Mouse (Mus musculus): ENCODE measurements at regions not wholly inside any gene's neighbourhood (a gene's known extent, or its start where the extent isn't known, plus 50 kb on each side); places are given as distances from the start of the nearest gene placed in this dataset.

DNA sequence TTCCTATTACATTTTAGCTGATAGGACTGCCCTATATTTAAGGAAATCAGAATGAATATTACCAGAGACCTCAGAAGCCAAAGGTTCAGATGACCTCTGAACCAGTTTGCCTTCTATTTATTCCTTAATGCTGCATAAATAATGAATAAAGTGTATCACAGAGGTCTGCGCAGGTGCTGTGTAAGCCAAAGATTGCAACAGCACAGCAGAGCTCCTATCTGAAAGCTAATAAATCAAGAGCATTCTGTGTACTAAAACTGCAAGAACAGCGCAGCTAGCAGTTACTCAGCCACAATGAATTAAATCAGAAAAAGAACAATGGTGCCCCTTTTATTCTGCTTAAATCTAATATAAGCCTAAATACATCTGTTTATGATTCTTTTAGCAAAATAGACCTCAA is 1208.5 kb downstream of the Rapgef2 start:
- H3K9me3 ChIP-seq (ENCODE audit: control insufficient read depth, low read length): no peaks in the 10 kb centered on the region
- ATAC-seq (ENCODE audit: insufficient number of reproducible peaks, low FRiP score, low TSS enrichment, low read depth): no peak
- DNase-seq (ENCODE audit: low spot score): no peak
- H3K36me3 ChIP-seq (ENCODE audit: control insufficient read depth, insufficient read depth, low read length): no peaks in the 10 kb centered on the region
- no peak overlapping the region for H3K4me3 ChIP-seq (ENCODE audit: low read depth, low read length)
- no peak overlapping the region for H3K9ac ChIP-seq (ENCODE audit: low read length)
- 75% methylated on average over 2 of the region's 2 CpGs for WGBS
- no peaks in the 10 kb centered on the region for H3K27me3 ChIP-seq (ENCODE audit: control insufficient read depth, insufficient read depth, low read length)
- no peak overlapping the region for H3K4me2 ChIP-seq (ENCODE audit: low read depth, severe bottlenecking)
- H3K4me1 ChIP-seq (ENCODE audit: control insufficient read depth, insufficient read depth, low read length): no peaks in the 10 kb centered on the region
- no peak overlapping the region for H3K27ac ChIP-seq (replicated peaks; ENCODE audit: low read depth, low read length)

DNA sequence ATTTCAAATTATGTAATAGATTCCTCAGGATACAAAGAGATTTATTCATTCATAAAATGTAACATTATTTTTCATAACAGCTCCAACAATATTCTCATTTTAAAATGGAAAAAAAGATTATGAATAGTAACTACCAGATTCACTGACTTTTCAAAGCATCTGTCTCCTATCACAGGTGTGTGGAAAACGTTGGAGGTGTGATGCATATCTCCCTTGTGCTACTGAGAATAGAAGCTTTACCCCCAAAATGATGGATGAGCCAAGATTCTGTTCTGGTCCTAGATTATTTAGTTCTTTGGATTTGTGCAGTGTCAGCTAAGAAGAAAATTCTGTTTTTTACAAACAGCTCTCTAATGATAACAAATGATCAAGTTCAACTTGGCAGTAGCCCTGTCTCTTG is 1209.0 kb downstream of the Rapgef2 start:
- 54% methylated on average over 1 of the region's 1 CpGs for WGBS

DNA sequence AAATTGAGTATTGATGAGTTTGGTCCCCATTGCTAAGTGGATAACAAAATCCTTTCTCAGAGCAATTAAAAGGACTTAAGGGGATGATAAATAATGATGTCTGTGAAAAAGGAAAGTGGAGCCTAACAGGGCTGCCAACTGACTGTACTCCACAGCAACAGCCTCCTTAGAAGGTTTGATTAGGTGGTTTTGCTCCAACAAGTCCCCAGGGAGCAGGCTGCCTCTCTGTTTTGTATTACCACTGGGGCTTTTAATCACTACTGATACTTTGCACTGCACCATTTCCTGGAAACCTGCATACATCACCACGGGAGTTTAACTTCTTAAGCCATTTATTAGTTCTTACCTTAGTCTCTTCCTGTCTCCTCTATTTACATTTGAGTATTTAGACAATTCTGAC is 1213.3 kb downstream of the Rapgef2 start:
- DNase-seq (ENCODE audit: low spot score) (peak; percentile 59), ATAC-seq (ENCODE audit: insufficient number of reproducible peaks, low FRiP score, low TSS enrichment, low read depth) (peak; percentile 75; the same call in 1 of the 2 replicates)
- no peaks in the 10 kb centered on the region for H3K4me1 ChIP-seq (ENCODE audit: control insufficient read depth, insufficient read depth, low read length)
- no peaks in the 10 kb centered on the region for H3K9me3 ChIP-seq (ENCODE audit: control insufficient read depth, low read length)
- no peak overlapping the region for H3K4me3 ChIP-seq (ENCODE audit: low read depth, low read length)
- H3K36me3 ChIP-seq (ENCODE audit: control insufficient read depth, insufficient read depth, low read length): no peaks in the 10 kb centered on the region
- H3K27me3 ChIP-seq (ENCODE audit: control insufficient read depth, insufficient read depth, low read length): no peaks in the 10 kb centered on the region
- H3K27ac ChIP-seq (replicated peaks; ENCODE audit: low read depth, low read length): no peak overlapping the region
- H3K4me2 ChIP-seq (ENCODE audit: low read depth, severe bottlenecking): no peak overlapping the region
- WGBS: 12% methylated on average over 1 of the region's 1 CpGs
- H3K9ac ChIP-seq (ENCODE audit: low read length): no peak overlapping the region

More for the DNA sequence above, 1209.0 kb downstream of the Rapgef2 start:
- no peak overlapping the region for H3K27ac ChIP-seq (replicated peaks; ENCODE audit: low read depth, low read length)
- ATAC-seq (ENCODE audit: insufficient number of reproducible peaks, low FRiP score, low TSS enrichment, low read depth): no peak
- no peaks in the 10 kb centered on the region for H3K4me1 ChIP-seq (ENCODE audit: control insufficient read depth, insufficient read depth, low read length)
- H3K9me3 ChIP-seq (ENCODE audit: control insufficient read depth, low read length): no peaks in the 10 kb centered on the region
- no peak overlapping the region for H3K4me2 ChIP-seq (ENCODE audit: low read depth, severe bottlenecking)
- no peaks in the 10 kb centered on the region for H3K27me3 ChIP-seq (ENCODE audit: control insufficient read depth, insufficient read depth, low read length)
- H3K4me3 ChIP-seq (ENCODE audit: low read depth, low read length): no peak overlapping the region
- no peaks in the 10 kb centered on the region for H3K36me3 ChIP-seq (ENCODE audit: control insufficient read depth, insufficient read depth, low read length)
- DNase-seq (ENCODE audit: low spot score): no peak
- no peak overlapping the region for H3K9ac ChIP-seq (ENCODE audit: low read length)

DNA sequence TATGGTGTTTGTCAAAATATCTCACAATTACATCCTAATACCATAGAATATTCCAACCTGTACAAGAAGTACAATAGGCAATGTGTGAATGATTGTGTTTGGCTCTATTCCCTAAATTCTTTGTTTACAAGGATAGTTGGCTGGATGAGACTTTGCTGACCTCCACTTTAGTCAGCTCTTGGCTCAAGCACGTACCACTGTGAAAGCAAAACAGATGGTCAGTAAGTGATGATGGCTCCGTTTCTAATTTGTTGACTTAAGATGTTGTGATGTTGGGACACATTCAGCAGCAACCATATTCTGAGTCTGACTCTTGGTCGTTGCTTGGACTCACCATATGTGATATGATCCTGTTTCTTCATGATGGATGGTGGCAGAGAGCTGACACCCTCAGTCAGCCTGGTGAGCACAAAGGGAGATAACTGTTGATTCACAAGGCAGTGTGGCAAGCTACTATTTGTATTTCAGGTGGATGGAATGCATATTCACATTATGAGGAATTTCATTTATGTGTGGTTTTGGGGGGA is 1219.1 kb downstream of the Rapgef2 start:
- Histone ChIP-seq H3K36me3 (ENCODE audit: control insufficient read depth, insufficient read depth, low read length) (no peaks in the 10 kb centered on the region), H3K4me2 (ENCODE audit: low read depth, severe bottlenecking) (no peak overlapping the region), H3K4me1 (ENCODE audit: control insufficient read depth, insufficient read depth, low read length) (no peaks in the 10 kb centered on the region), H3K9me3 (ENCODE audit: control insufficient read depth, low read length) (no peaks in the 10 kb centered on the region), H3K4me3 (ENCODE audit: low read depth, low read length) (no peak overlapping the region), H3K27ac (replicated peaks; ENCODE audit: low read depth, low read length) (no peak overlapping the region), H3K27me3 (ENCODE audit: control insufficient read depth, insufficient read depth, low read length) (no peaks in the 10 kb centered on the region), H3K9ac (ENCODE audit: low read length) (no peak overlapping the region)
- DNase-seq (ENCODE audit: low spot score) (no peak), ATAC-seq (ENCODE audit: insufficient number of reproducible peaks, low FRiP score, low TSS enrichment, low read depth) (no peak)
- WGBS: 71% methylated on average over 3 of the region's 3 CpGs

DNA sequence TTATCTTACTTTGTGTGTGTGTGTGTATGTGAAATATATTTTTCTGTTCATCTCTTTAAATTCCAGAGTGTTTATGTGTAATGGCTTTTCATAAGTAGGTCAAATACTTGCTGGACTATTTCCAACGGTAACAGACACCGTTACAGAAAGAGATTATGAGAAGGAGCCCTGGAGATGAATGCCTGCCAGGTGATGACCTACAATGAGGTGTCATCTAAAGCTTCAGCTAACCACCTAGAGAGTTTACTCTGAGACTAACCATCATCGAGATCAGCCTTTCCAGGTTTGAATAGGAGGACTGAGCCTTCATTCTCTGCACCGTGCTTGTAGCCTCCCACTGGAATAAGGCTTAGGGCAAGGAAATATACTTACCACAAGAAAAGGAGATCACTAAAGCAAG is 1220.0 kb downstream of the Rapgef2 start:
- Histone ChIP-seq H3K9me3 (ENCODE audit: control insufficient read depth, low read length) (no peaks in the 10 kb centered on the region), H3K27me3 (ENCODE audit: control insufficient read depth, insufficient read depth, low read length) (no peaks in the 10 kb centered on the region), H3K9ac (ENCODE audit: low read length) (no peak overlapping the region), H3K36me3 (ENCODE audit: control insufficient read depth, insufficient read depth, low read length) (no peaks in the 10 kb centered on the region), H3K27ac (replicated peaks; ENCODE audit: low read depth, low read length) (no peak overlapping the region), H3K4me2 (ENCODE audit: low read depth, severe bottlenecking) (no peak overlapping the region), H3K4me1 (ENCODE audit: control insufficient read depth, insufficient read depth, low read length) (no peaks in the 10 kb centered on the region), H3K4me3 (ENCODE audit: low read depth, low read length) (no peak overlapping the region)
- DNase-seq (ENCODE audit: low spot score) (no peak), ATAC-seq (ENCODE audit: insufficient number of reproducible peaks, low FRiP score, low TSS enrichment, low read depth) (no peak)
- WGBS: 91% methylated on average over 4 of the region's 4 CpGs

DNA sequence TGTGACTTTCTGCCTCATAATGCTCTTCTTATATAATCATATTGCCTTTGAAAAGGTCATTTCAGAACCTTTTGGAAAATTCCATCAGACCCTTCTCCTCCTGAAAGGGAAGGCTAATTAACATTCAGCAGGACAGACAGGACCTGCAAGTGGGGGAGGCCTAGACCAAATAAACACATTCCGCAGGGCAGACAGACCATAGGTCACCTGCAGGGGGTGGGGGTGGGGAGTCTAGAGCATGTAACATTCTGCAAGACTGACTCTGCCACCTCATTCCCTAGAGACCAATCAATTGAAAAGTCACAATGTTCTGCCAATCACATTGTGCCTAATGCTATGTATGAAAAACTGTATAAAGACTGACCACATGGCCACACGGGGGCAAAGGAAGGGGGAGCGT is 1223.8 kb downstream of the Rapgef2 start:
- no peaks in the 10 kb centered on the region for H3K36me3 ChIP-seq (ENCODE audit: control insufficient read depth, insufficient read depth, low read length)
- H3K27ac ChIP-seq (replicated peaks; ENCODE audit: low read depth, low read length): no peak overlapping the region
- H3K9ac ChIP-seq (ENCODE audit: low read length): no peak overlapping the region
- no peak overlapping the region for H3K4me3 ChIP-seq (ENCODE audit: low read depth, low read length)
- no peak overlapping the region for H3K4me2 ChIP-seq (ENCODE audit: low read depth, severe bottlenecking)
- H3K27me3 ChIP-seq (ENCODE audit: control insufficient read depth, insufficient read depth, low read length): no peaks in the 10 kb centered on the region
- DNase-seq (ENCODE audit: low spot score): no peak
- H3K4me1 ChIP-seq (ENCODE audit: control insufficient read depth, insufficient read depth, low read length): no peaks in the 10 kb centered on the region
- ATAC-seq (ENCODE audit: insufficient number of reproducible peaks, low FRiP score, low TSS enrichment, low read depth): peak; percentile 60; the same call in 1 of the 2 replicates
- H3K9me3 ChIP-seq (ENCODE audit: control insufficient read depth, low read length): no peaks in the 10 kb centered on the region
- WGBS: 63% methylated on average over 3 of the region's 3 CpGs

DNA sequence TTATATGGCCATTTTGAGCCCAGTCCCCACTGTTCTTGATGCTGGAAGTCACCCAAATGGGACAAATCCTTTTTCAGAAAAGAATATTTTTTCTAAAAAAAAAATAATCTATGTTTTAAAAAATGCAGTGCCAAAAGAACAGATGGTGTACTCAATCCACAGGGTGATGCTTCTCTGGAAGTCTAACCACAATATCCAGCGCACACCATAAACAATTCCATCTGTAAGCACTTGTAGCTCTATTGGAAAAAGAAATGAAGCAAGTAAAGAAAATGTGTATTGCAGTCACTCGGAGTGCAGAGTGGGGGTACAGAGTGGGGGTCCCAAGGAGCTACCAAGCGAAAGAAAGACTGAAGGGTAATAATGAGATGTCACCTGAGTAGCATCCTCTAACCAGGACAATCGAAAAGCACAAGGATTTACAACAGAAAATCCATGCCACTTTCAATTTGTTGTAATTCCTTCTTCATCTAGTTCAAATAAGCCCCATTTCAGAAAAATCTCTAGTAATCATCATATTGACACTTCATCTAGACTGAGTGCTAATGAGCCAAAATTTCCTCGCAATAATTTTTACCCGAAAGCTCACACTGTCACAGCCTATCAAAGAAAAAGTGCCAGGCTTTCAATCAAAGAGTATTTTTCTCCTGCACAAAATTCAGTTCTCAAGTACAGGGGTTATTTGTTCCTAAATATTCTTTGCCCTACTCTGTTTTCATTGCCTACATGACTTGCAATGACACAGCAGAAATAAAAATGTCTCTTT is 1226.3 kb downstream of the Rapgef2 start:
- no peak overlapping the region for H3K4me2 ChIP-seq (ENCODE audit: low read depth, severe bottlenecking)
- no peaks in the 10 kb centered on the region for H3K36me3 ChIP-seq (ENCODE audit: control insufficient read depth, insufficient read depth, low read length)
- DNase-seq (ENCODE audit: low spot score): no peak
- 80% methylated on average over 6 of the region's 6 CpGs for WGBS
- no peaks in the 10 kb centered on the region for H3K27me3 ChIP-seq (ENCODE audit: control insufficient read depth, insufficient read depth, low read length)
- no peak for ATAC-seq (ENCODE audit: insufficient number of reproducible peaks, low FRiP score, low TSS enrichment, low read depth)
- no peak overlapping the region for H3K4me3 ChIP-seq (ENCODE audit: low read depth, low read length)
- no peak overlapping the region for H3K9ac ChIP-seq (ENCODE audit: low read length)
- no peaks in the 10 kb centered on the region for H3K4me1 ChIP-seq (ENCODE audit: control insufficient read depth, insufficient read depth, low read length)
- H3K9me3 ChIP-seq (ENCODE audit: control insufficient read depth, low read length): no peaks in the 10 kb centered on the region
- H3K27ac ChIP-seq (replicated peaks; ENCODE audit: low read depth, low read length): no peak overlapping the region

Measured in limb, embryonic 11.5 days (tissue).